Mouse (Mus musculus) ovary, adult 18-20 months (tissue): ENCODE data around the gene Mex3d.

Experiments used
- DNase-seq: peaks from one replicate; pipeline ENCODE4 v3.0.0; 2022; ENCODE audit warnings: low spot score, mixed read lengths

The Mex3d gene

DNA sequence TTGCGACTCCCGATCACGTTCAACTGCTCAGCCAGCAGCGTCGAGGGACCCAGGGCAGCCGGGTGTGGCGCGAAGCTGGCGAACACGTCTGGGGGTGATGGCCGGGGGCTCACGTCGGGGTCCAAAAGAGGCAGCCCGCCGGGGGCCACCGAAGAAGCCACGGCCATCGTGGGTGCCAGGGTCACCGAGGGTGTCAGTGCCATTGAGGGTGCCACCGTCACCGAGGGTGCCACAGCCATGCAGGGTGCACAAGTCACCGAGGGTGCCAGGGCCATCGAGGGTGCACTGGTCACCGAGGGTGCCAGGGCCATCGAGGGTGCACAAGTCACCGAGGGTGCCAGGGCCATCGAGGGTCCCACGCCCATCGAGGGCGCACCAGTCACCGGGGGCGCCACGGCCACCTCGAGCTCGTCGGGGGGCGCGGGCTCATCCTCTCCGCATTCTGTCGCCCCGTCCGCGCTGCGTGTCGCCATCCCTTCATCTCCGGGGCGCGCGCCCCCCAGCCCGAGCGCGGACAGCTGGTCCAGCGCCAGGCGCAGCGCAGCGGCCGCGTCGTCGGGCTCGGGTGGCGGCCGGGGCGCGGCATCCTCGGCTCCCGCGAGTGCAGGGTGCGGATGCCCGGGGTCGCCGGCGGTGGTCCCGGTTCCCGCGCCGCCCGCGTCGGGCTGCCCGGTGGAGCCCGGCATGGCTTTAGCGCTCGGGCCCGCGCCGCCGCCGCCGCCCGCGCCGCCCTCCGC lies 556 bp downstream of the Mex3d start:
- DNase-seq = no peak

DNA sequence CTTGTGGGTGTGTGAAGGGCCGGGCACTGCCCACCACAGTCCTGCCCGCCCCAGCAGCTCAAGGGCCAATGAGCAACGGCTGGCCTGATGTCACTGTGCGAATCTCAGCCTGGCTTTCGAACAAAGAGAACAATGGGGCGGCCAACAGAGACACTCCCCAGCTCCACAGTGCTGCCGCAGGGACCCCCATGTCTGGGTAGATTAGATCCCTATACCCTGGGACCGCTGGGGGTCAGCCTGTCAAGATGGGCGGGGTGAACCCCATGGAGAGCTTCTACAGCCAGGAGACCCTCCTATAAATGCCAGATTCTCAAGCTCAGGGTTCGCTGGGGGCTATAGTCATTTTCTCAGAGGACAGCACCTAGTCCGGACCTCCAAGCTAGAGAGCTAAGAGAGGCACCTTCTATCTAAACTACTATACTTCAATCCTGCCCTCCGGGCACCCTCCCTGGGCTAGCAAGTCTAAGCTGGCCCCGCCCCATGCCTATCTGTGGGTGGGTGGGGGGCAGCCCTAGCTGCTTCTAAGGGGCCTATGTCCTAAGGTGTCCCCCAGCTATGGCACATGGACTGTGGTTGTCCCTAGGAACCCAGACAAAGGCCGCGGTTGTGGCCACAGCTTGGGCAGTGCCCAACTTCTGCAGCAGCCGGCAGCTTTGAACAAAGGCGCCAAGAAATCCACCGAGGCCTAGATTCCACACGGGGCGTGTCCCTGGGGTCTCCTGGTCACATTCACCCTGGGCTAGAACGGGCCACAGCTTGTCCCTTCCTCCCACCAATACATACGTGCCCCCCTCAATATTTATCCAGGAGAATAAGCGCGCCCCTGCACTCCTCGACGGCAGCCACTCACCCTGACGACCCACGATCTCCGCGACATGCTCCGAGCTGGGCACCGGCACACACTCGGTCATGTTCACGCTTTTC lies 1.4 kb downstream of the Mex3d start:
- no peak for DNase-seq

DNA sequence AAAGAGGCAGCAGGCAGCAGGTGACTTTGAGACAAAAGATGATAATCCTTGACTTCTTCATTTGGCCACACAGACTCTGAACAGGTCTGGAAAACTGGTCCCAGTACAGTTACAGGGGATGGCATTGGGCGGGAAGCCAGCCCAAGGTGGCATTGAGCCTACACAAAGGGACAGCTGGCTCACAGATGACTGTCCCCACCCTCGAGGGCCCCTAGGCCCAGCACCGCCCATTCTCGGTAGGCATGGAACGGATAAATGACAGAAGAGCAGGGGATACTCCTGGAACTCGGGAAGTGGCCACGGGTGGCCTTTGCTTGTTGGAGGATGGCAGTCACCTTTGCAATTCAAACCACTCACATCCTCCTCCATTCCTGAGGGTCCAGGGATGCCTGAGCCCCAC lies 2.1 kb downstream of the Mex3d start:
- DNase-seq = no peak

DNA sequence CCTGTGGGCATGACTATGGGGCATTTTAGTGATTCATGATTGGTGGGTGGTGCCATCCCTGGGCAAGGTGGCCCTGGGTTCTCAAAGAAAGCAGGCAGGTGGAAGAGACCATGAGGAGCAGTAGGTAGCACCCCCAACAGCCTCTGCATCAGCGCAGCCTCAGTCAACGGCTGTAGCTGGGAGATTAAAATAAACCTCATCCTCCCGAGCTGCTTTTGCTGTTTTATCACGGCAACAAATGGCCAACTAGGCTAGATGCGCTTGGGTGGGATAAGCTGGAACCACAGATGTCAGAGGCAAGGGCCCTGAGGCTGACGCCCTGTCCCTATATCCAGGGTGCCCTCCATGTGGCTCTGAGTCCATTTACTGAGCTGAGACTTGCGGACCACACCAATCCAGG lies 2.8 kb downstream of the Mex3d start:
- DNase-seq = no peak

DNA sequence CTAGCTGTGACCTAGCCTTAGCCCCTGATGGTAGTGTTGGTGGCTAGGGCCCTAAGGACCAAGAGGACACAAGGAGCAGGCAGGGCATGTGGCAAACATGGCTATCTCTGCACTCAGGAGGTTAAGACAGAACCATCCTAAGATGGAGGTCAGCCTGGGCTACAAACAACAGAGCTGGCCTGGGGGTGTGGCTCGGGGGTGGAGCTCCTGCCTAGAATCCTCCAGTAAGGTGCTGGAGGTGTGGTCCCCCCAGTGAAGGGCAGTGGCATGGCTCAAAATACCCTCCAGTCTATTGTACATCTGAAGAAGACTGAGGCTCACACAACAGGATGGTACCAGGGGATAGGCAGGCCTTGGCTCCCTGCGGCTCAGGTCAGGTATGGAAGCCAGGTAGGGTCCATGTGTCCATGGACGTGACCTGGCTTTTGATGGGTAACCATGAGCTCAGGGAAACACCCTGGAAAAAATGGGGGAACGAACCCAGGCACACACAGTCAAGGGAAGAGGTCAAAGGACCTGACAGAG lies 3.3 kb downstream of the Mex3d start:
- no peak for DNase-seq

DNA sequence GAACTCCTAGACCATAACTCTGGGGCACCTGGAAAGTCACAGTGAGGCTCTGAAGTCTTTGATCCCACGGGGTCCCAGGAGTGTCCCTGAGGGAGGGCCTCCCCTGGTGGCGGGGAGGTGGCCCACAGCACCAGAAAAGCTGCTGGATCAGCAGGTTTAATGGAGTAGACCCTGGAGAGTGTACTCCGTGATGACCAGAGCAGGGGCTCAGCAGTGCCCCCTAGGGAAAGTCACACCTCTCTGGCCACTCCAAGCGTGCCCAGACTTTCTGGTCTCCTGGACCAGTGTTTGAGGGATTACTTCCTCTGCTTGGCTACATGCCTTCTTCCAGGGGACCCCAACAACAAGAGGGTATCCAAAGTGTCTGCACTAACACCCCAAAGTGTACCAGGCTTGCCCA lies 4.0 kb downstream of the Mex3d start:
- no peak for DNase-seq

DNA sequence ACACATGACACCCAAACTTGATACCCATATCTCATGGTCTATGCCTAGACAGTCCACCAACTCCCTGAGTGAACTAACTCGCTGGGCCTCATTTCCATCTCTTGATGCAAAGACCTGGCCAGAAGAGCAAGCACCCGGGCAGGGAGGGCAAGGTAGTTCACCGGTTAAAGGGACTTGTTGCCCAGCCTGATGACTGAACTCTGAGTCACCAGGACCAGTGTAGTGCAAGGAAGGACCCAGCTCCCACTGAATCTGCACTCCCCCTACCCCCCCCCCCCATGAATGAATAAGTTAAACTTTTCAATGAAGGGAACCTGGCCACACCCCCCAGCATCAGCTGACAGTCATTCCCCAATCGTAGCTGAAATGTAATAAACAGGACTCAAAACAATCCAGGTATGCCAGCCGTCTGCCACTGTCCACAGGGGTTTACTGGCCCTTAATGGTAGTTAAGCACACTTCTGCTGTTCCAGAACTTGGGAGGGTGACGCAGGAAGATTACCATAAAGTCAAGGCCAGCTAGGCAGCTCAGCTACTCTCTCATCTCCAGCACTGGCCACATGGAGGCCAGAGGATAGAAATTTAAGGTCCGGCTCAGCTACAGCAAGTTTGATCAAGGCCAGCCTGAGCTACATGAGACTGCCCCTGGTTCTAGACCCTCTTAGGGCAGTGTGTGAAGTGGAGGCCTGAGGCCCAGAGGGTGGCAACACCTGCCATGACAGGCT lies 4.7 kb downstream of the Mex3d start:
- DNase-seq = no peak

DNA sequence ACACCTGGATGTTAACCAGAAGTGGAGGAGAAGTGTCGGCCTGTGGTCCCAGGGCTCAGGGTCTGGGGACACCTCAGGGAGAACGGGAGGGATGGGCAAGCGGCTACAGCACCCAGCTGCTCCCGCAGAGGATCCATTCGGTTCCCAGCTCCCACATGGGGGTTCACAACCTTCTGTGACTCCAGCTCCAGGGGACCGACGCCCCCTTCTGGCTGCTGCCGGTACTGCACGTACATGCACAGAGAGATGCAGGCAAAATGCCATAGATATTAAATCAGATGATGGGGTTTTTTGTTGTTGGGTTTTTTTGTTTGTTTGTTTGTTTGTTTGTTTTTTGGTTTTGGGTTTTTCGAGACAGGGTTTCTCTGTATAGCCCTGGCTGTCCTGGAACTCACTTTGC lies 9.7 kb downstream of the Mex3d start:
- no peak for DNase-seq

DNA sequence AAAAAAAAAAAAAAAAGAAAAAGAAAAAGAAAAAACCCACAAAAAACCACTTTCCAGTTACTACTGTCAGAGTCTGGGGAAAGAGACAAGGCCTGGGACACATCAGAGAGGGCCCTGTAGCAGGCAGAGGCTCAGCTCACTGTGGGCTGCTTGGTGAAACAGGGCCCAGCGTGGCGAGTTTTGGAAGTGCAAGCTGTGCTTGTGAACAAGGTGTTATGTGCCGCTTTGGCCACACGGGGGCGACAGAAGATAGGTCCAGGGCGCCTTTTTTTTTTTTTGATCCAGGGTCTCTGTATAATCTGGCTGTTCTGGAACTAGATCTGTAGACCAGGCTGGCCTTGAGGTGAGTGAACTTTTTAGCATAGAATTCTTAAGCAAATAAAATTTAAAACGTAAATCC lies 11.3 kb downstream of the Mex3d start:
- DNase-seq = peak; percentile 79

DNA sequence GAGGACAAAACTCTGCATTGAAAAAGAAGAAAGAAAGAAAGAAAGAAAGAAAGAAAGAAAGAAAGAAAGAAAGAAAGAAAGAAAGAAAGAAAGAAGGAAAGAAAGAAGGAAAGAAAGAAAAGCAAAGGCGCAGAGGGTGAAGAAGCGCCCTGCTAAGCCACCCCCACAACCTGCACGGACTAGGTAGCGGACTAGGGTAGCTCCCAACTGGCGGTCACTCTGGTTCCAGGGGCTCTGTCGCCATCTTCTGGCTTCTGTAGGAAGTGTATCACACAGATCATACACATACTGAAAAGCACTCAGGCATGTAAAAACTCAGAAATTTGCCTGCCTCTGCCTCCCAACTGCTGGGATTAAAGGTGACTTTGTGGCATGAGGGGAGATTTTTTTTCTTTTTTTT lies 13.4 kb downstream of the Mex3d start:
- DNase-seq = no peak

DNA sequence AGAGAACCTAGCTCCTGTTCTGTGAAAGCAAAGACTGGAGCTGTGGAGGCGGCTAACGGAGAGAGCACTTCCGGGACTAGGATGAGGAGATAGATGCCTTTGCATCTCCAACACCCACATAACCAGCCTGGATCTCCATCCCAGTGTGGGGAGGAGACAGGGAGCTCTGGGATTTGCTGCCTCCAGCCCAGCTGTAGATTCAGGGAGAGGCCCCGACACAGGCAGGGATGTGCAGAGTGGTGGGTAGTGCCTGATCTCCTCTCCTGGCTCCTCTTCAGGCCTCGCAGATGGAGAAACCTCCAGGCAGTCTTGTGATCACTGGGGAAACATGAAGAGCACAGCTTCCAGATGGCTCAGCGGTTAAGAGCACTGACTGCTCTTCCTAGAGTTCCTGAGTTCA lies 14.8 kb downstream of the Mex3d start:
- DNase-seq = no peak

DNA sequence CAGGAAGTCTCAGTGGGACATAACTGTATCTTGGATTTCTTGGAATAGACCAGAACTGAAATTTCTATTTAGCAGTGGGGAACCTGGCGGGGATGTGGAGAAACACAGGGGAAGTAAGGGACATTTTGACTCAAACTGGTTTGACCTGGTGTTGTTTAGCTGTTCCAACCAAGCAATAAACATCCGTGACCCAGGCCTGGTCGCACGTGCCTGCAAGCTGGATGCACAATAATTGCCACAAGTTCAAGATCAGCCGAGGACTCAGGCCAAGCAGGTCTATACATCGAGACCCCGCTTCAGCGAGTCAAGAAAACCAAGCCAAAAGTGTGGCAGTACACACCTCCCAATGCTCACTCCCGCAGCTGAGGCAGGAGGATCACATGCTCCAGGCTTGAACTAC lies 15.5 kb downstream of the Mex3d start:
- no peak for DNase-seq

DNA sequence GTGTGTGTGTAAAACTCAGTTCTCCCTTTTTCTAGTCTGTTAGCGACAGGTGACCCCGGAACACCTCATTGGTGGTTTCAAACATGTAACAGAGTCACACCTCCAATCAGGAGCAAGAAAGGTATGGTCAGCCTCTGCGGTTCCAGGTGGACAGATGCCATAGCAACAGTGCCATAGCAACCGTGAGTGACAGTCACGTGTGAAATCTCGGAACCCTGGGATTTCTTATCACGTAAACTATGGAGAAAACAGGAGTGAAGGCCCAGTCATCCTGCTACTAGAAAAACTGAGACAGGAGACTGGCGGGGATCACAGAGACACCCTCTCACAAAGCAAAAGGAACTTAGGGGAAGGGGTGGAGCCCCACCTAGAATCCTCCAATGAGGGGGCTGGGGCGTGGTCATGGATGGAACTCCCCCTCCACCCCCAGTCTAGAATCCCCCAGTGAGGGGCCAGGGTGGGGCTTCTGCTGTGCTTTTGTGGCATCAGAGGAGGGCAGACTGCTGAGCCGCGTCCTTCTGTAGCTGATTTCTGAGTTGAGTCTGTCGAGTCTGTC lies 16.0 kb downstream of the Mex3d start:
- no peak for DNase-seq

DNA sequence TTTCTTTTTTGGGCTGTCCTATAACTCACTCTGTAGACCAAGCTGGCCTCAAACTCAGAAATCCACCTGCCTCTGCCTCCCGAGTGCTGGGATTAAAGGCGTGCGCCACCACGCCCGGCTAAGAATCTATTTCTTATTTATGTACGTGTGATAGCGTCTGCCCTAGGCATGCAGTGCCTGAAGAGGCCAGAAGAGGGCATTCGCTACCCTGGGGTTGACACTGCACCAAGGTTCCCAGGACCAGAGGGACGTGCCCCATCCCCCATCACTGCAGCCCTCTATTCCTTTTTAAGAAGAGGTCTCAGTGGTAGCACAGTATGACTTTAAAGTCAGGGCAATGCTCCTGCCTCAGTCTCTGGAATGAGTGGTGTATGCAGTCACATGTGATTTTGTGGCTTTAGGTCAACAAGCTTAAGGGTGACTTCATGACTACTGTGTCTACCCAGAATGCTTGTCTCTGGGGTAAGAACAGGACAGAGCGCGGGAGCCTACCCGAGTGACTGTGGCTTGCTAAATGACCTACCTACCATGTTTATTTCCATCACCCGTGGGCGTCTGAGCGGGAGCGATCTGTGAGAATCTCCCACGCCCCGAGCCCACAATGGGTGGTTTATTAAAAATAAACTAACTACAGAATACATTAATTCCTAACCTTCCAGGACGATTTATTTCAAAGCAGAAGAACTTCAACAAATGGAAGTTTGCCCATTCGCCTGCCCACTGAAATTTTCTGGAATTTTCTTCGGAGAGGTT lies 17.3 kb downstream of the Mex3d start:
- no peak for DNase-seq

DNA sequence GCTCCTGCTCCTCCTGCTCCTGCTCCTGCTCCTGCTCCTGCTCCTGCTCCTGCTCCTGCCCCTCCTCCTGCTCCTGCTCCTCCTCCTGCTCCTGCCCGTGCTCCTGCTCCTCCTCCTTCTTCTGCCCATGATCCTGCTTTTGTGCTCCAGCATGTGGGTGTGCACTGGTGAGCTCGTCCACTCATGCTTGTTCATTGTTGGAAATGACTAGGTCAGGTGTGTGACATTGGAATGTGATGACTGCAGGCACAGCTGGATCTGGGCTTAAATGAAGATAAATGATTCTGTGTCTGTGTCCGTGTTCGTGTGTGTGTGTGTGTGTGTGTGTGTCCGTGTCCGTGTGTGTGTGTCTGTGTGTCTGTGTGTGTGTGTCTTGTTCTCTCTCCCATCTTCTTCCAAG lies 19.1 kb downstream of the Mex3d start:
- no peak for DNase-seq

DNA sequence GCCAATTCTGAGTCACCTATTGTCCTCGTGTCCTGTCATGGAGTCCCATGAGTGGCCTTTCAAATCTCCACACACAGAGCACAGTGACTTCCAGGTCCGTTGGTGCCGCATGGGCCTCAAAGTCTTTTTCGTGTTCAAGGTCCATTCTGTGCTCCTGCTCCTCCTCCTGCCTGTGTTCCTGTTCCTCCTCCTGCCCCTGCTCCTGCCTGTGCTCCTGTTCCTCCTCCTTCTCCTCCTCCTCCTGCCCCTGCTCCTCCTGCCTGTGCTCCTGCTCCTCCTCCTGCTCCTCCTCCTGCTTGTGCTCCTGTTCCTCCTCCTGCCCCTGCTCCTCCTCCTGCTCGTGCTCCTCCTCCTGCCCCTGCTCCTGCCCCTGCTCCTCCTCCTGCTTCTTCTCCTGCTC lies 19.5 kb downstream of the Mex3d start:
- no peak for DNase-seq

DNA sequence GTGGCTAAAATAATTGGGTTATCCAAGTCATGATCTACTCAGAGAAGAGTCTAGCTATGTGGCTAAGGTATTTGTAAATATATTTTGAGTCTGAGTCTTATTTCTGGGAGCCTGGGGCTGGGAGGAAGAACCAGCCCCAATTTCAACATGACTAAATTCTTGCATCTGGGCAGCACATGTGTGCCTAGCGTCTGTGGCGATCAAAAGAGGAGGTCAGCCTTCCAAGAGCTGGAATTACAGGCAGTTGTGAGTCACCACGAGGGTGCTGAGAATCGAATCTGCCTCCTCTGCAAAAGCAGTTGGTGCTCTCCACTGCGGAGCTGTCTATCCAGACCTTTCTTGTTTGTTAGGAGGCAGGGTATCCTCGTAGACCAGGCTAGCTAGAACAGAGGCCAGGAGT lies 21.7 kb downstream of the Mex3d start:
- no peak for DNase-seq

DNA sequence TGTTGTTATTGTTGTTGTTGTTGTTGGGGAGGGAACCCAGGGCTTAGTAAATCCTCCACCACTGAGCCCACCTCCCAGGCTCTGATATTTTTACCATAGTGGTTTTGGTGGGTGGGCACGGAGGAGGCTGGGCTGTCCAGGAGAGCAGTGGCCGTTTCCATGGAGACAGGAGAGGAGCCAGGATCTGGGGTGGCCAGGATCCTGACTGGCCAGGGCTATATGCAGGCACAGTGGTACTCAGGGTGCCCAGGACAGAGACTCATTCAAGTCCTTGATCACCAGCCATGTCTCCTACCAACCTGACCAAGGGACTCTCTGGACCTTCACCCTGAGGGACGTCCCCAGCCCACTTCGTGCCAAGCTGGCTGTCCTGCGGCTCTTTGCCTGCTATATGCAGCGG lies 23.7 kb downstream of the Mex3d start:
- no peak for DNase-seq

DNA sequence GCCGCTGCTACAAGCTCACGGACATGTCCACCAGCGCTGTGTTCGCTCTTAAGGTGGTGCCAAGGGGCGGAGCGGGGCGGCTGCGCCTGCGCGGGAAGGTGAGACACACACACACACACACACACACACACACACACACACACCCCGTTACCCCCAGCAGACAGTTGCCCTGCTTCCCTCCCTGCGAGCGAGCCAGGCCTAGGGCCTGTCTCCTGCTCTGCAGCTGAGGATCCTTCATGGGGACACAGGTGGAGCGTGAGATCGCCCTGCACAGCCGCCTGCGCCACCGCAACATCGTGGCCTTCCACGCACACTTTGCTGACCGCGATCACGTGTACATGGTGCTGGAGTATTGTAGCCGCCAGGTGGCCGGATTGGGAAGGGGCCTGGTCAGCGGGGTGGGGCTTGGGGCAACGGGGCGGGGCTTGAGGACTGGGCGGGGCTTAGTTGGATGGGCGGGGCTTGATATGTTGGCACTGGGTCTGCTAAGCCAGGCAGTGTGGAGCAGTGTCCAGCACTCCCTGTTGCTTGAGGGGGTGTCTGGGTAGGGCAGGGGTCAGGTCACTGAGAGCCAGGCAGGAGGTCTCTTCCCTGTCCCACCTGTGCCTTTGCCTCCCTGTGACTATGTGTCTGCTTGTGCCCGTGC lies 29.3 kb downstream of the Mex3d start:
- no peak for DNase-seq

DNA sequence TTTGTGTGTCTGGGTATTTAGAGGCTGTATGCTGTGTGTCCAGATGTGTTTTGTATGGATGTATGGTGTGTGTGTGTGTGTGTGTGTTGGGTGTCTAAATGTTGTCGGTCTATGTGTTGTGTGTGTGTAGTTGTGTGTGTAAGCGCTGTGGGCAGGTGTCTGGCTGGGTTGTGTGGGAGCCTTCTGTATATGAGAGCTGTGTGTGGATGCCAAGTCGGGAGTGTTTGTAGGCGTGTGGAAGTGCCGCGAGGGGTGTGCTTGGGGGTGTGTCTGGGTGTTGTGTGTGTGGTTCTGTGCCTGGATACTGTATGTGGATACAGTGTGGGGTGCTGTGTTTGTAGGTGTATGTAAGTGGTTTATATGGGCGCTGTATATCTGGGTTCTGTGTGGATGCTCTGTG lies 30.1 kb downstream of the Mex3d start:
- DNase-seq = no peak

DNA sequence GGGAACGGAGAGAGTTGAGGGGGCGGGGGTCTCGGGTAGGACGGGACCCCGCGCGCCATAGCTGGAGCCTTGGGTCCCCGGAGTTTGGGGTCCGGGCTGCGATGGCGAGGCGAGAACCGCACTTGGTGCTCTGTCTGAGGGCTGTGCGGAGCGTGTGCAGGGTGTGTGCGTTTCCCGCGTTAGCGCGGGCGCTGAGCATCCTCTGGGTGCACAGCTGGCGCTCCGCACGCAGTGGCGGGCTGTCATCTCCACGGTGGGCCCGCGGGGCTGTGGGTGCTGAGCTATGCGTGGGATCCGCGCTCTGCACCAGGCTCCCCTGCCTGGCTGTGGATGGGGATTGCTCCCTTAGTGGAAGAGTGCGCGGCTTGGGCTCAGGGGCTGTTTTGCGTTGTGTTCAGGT lies 30.7 kb downstream of the Mex3d start:
- no peak for DNase-seq
